ENCODE assay signal across 8 mouse cellular contexts in the genomic region with DNA sequence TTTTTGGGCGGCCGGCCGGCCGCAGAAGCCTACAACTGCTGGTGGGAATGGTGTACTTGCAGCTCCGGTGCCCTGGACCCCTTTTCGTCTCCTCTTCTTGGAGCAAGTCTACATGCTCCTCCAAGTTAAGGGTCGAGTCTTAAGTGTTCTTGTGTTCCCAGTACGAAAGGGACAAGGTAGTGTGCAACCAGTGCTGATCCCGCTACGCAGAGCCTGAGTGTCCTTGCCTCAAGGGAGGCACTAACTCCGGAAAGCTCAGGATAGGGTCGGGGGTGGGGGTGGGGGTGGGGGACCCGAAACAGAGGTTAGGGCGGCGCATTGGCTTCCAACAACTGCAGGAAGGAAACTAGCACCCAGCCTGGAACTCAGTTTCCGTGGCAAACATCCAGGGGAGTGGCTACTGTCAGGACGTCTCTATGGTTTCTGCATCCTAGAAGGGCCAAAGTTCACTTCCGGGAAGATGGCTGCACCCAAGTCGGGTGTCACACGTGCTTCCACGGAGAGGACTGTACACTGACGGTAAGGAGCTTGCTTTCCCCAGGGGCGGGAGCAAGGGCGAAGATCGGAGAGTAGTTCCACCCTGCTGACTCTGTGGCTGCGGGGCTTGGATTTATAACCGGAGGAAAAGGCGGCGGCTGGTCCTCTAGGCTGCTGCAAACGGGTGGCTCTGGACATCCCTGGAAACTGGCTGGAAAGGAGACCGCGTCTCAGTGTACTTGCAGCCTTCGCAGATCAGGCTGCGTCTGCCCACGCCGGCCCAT. TPM values are rescaled to one million over a fixed set of nuclear protein-coding genes. Genes with fewer than 3 reads are reported as not detected.
A peak's percentile ranks its signal among the peaks of the same experiment; 100 is the strongest.
DNase-seq lines count a peak whose midpoint lies in the region; ATAC-seq and TF ChIP-seq lines count a peak whose summit lies in the region.

Gene Gpatch4 (plus strand): TSS at position 448 of the 761 bp plus-strand sequence.

- TF ChIP-seq EP300 in liver, postnatal 0 days (IDR thresholded peaks at IDR 0.05; ENCODE audit: low read depth) = no peak

- peak within 1 kb of the TSS; percentile 65 for H3K9ac ChIP-seq in forebrain, embryonic 13.5 days
- peak within 1 kb of the TSS; percentile 70 for H3K9ac ChIP-seq in liver, postnatal 0 days (replicated peaks)
- peak within 1 kb of the TSS; percentile 55 for H3K9ac ChIP-seq in neural tube, embryonic 14.5 days (replicated peaks; ENCODE audit: low read depth, low read length)

- H3K36me3 ChIP-seq in forebrain, embryonic 13.5 days (ENCODE audit: poor library complexity, severe bottlenecking) = no peaks in the 10 kb centered on the region
- no peaks in the 10 kb centered on the region for H3K36me3 ChIP-seq in liver, postnatal 0 days (replicated peaks; ENCODE audit: insufficient read depth, low read length)
- H3K36me3 ChIP-seq in neural tube, embryonic 14.5 days (ENCODE audit: control insufficient read depth, insufficient read depth, low read length) = no peaks in the 10 kb centered on the region

- TF ChIP-seq CTCF in liver, postnatal 0 days (IDR thresholded peaks at IDR 0.05; ENCODE audit: low read depth) = no peak

- ATAC-seq in cerebellum, adult (ENCODE audit: insufficient number of reproducible peaks, low FRiP score, low TSS enrichment) = peak; percentile 95
- peak; percentile 97 for ATAC-seq in forebrain, embryonic 13.5 days
- peak; percentile 97 for ATAC-seq in liver, postnatal 0 days
- ATAC-seq in neural tube, embryonic 14.5 days (ENCODE audit: low read depth) = peak; percentile 91

- intact Hi-C loops in heart, postnatal 10 days (cut with DNase I) = no loop called here

- no peaks in the 10 kb centered on the region for H3K9me3 ChIP-seq in forebrain, embryonic 13.5 days (replicated peaks)
- H3K9me3 ChIP-seq in liver, postnatal 0 days (ENCODE audit: low read length) = no peaks in the 10 kb centered on the region
- no peaks in the 10 kb centered on the region for H3K9me3 ChIP-seq in neural tube, embryonic 14.5 days (ENCODE audit: control insufficient read depth, low read length)

- H3K4me1 ChIP-seq in forebrain, embryonic 13.5 days = peaks cover 13% of the 10 kb centered on the region
- H3K4me1 ChIP-seq in liver, postnatal 0 days (ENCODE audit: insufficient read depth) = peaks cover 9% of the 10 kb centered on the region; the same call in 1 of the 2 replicates
- H3K4me1 ChIP-seq in neural tube, embryonic 14.5 days (ENCODE audit: control insufficient read depth, insufficient read depth, low read length) = peaks cover 6% of the 10 kb centered on the region; the same call in 1 of the 2 replicates

- H3K4me2 ChIP-seq in forebrain, embryonic 13.5 days = peak within 1 kb of the TSS; percentile 85
- peak within 1 kb of the TSS; percentile 92 for H3K4me2 ChIP-seq in liver, postnatal 0 days (ENCODE audit: low read depth, low read length)
- H3K4me2 ChIP-seq in neural tube, embryonic 14.5 days (ENCODE audit: low read depth, low read length) = peak within 1 kb of the TSS; percentile 73

- no peak within 1 kb of the TSS for H3K27ac ChIP-seq in forebrain, embryonic 13.5 days
- no peak within 1 kb of the TSS for H3K27ac ChIP-seq in liver, postnatal 0 days (ENCODE audit: low read depth)
- peak within 1 kb of the TSS; percentile 39; the same call in 1 of the 2 replicates for H3K27ac ChIP-seq in neural tube, embryonic 14.5 days (ENCODE audit: low read depth, low read length)

- DNase-seq in ES-CJ7 (ENCODE audit: low read depth, low spot score) = peak; percentile 98
- DNase-seq in heart, postnatal 10 days = peak; percentile 93 to 95
- peak; percentile 95 for DNase-seq in large intestine, adult 2 months (ENCODE audit: low read depth, low spot score)
- peak; percentile 88 for DNase-seq in liver, postnatal 0 days
- DNase-seq in testis, postnatal 10 days (ENCODE audit: low spot score) = peak; percentile 83

- H3K4me3 ChIP-seq in forebrain, embryonic 13.5 days = peak within 1 kb of the TSS; percentile 83
- H3K4me3 ChIP-seq in liver, postnatal 0 days (ENCODE audit: low read depth, low read length) = peak within 1 kb of the TSS; percentile 83
- peak within 1 kb of the TSS; percentile 59 for H3K4me3 ChIP-seq in neural tube, embryonic 14.5 days (ENCODE audit: low read depth, low read length)

- 9% methylated on average over 36 of the region's 36 CpGs for WGBS in forebrain, embryonic 13.5 days
- 9% methylated on average over 36 of the region's 36 CpGs for WGBS in large intestine, adult 2 months
- WGBS in liver, postnatal 0 days (ENCODE audit: insufficient replicate concordance) = 8% methylated on average over 36 of the region's 36 CpGs
- 11% methylated on average over 36 of the region's 36 CpGs for WGBS in neural tube, embryonic 14.5 days

- peaks cover 19% of the 10 kb centered on the region for H3K27me3 ChIP-seq in forebrain, embryonic 13.5 days
- H3K27me3 ChIP-seq in liver, postnatal 0 days (ENCODE audit: insufficient read depth, low read length) = peaks cover 8% of the 10 kb centered on the region
- H3K27me3 ChIP-seq in neural tube, embryonic 14.5 days (ENCODE audit: control insufficient read depth, insufficient read depth, low read length) = no peaks in the 10 kb centered on the region; the same call in 1 of the 2 replicates

RNA-seq across cellular contexts. Expression of gene Gpatch4, which starts in this region (rescaled TPM):
- polyA plus RNA-seq in forebrain, embryonic 13.5 days (2015; fragmentation: Nextera tagmentation; extraction: Ambion mirVana) = 29.7 and 30.7 TPM in 2 replicates
- 1 to 10 TPM; 7.2 to 8.4 TPM for total RNA-seq in heart, postnatal 10 days (2021)
- 8.0 and 9.3 TPM in 2 replicates for polyA plus RNA-seq in large intestine, adult 2 months (2012; rRNA removed)
- polyA plus RNA-seq in liver, postnatal 0 days (2015; fragmentation: Nextera tagmentation; extraction: Ambion mirVana) = 13.1 and 14.3 TPM in 2 replicates
- 31.2 and 36.5 TPM in 2 replicates for polyA plus RNA-seq in neural tube, embryonic 14.5 days (2014; fragmentation: Nextera tagmentation; extraction: Ambion mirVana)
